Mouse (Mus musculus) small intestine, adult 2 months (tissue): ENCODE results near the gene Glis2. TPM values are rescaled to one million over a fixed set of nuclear protein-coding genes. Genes with fewer than 3 reads are reported as not detected.

Experiments
- H3K27ac ChIP-seq: fragments of 200-500 bp; 2 replicates; pipeline ENCODE4 v1.5.1; 2012; ENCODE audit warnings: low read depth, low read length, control low read depth, inconsistent platforms; ENCODE audit not compliant: insufficient read depth
- H3K27me3 ChIP-seq: fragments of 200-500 bp; 2 replicates; pipeline ENCODE4 v1.6.1; 2012; ENCODE audit warnings: mild to moderate bottlenecking, moderate library complexity, low read length, inconsistent platforms; ENCODE audit not compliant: control insufficient read depth, insufficient read depth
- H3K36me3 ChIP-seq: fragments of 200-500 bp; 2 replicates; pipeline ENCODE4 v1.6.1; 2012; ENCODE audit warnings: mild to moderate bottlenecking, low read length, control low read depth, inconsistent platforms; ENCODE audit not compliant: control insufficient read depth, insufficient read depth
- H3K4me1 ChIP-seq: fragments of 200-500 bp; 2 replicates; pipeline ENCODE4 v1.6.1; 2012; ENCODE audit warnings: low read length, inconsistent platforms, mixed read lengths; ENCODE audit not compliant: control insufficient read depth, insufficient read depth, insufficient read length
- H3K4me3 ChIP-seq: fragments of 200-500 bp; 2 replicates; pipeline ENCODE4 v1.5.1; 2012; ENCODE audit warnings: low read depth, mild to moderate bottlenecking, control low read depth, inconsistent platforms, low read length, moderate library complexity
- CTCF ChIP-seq: fragments of 200-500 bp; IDR thresholded peaks from 2 replicates; pipeline ENCODE4 v1.5.1; 2012; ENCODE audit warnings: low read depth, mild to moderate bottlenecking, control low read depth, inconsistent platforms, low read length, moderate library complexity, mixed read lengths; ENCODE audit not compliant: insufficient replicate concordance, insufficient read length; ENCODE audit errors: extremely low read depth
- POLR2A ChIP-seq: fragments of 200-500 bp; IDR thresholded peaks from 2 replicates; pipeline ENCODE4 v1.6.1; 2012; ENCODE audit warnings: low read depth, mild to moderate bottlenecking, control low read depth, inconsistent platforms, low read length, moderate library complexity
- WGBS: fragments of 180-500 bp; shearing (Covaris S2); methylation state at CpG from one replicate; pipeline ENCODE4 v1.1.7; 2018; 5-methylcytosine and 5-hydroxymethylcytosine counted together
- polyA plus RNA-seq: library from polyadenylated mRNA; depleted of rRNA; stranded (reverse); fragments of >200 nt; gene quantifications from 2 replicates; pipeline ENCODE4 v1.2.3, GENCODE M21; 2012

Gene Glis2
- polyA plus RNA-seq, 1 experiment: 10.1 TPM

DNA sequence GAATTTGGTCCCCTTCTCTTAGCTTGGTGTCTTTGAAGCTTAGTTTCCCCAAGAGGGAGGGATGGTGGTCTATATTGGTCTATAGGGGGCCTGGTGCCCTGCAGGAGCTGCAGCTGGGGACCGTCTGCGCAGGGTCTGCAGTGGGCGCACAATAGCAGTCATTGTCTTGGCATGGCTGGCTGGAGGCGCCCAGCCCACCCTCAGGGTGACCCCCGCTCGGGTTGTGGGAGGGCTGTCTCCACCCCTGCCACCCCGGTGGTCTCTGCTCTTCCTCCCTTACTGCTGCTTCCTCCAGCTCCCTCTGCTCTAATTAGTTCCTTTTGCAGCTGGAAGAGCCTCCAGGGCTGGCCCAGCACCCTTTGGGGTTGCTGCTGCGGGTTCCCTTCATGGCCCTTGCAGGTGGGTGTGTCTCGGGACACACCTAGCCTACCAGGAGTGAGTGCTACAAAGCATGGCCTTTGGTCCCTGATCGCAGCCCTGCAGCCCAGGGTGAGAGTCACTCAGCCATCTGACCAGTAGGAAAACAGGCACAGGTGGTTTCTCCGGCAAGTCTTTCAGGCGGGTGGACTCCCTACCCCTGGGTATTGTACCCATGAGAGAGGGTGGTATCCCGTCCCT is 11.1 kb downstream of the Glis2 start:
- peaks cover 34% of the 10 kb centered on the region for H3K4me1 ChIP-seq
- TF ChIP-seq CTCF: no peak
- TF ChIP-seq POLR2A: no peak
- 53% methylated on average over 13 of the region's 13 CpGs for WGBS
- H3K4me3 ChIP-seq: no peak overlapping the region
- no peaks in the 10 kb centered on the region for H3K27me3 ChIP-seq
- H3K27ac ChIP-seq: peak overlapping the region; percentile 60
- H3K36me3 ChIP-seq: no peaks in the 10 kb centered on the region

DNA sequence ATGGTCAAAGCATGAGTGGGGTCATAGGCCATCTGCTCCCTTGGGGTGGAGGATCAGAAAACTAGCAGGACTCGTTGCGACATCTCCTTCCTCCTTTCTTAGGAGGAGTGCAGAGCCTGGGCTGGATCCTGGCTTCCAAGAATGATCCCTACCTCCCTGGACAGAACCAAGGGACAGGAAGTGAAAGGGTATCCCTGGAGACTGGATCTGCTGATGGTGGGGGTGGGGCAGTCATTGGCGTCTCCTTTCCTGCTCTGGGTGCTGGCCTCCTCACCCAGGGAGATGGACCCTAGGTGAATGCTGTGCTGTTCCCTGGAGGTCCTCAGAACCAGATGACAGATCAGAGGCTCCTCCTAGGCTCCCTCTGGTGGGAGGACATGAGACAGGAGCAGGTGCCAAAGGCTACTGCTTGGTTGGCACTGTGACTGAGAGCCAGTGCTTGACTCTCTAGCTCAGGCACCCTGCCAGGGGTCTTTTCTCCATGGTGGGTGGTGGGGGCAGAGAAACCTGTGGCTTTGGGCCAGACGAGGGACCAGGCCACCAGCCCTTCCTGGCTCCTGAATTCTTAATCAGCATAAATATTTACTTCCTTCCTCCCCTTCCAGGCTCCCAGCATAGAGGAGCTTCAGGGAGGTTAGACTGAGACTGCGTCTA is 12.0 kb downstream of the Glis2 start:
- TF ChIP-seq CTCF: peak; percentile 66; the same call in 1 of the 2 replicates
- TF ChIP-seq POLR2A: no peak

DNA sequence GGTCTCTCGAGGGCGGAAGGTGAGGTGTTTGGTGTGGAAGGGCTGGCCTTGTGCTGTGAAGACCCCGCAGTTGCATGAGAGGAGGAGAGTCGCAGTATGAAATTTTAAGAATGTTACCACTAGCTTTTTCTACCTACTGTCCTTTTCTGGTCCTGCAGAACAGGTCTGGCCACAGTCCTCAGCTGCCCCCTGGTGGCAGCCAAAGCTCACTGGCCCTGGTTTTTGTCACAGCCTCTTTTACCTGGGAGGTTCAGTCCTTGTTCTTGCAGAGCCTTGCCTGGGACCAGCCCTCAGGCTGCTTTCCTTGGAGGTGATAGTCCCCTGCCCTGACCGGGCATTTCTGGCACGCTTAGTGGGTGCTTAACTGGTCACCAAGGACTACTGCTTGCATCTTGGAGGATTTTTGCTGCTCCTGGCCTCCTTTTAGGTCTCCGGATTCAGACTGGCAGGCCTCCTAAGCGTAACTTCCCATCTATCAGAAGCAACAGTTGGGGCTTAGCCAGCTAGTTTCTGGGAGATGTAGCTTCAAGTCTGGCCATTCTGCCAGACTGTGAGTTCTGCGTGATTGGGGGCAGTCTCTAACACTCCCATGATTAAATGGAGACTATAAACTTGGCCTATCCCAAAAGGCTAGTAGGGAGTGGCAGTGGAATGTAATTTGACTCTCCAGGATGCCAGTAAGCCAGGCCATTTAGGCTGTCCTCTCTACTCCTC is 13.5 kb downstream of the Glis2 start:
- 39% methylated on average over 9 of the region's 9 CpGs for WGBS

More for the DNA sequence above, 12.0 kb downstream of the Glis2 start:
- Histone ChIP-seq H3K4me1 (peaks cover 34% of the 10 kb centered on the region), H3K27ac (peak overlapping the region; percentile 60), H3K36me3 (no peaks in the 10 kb centered on the region), H3K27me3 (no peaks in the 10 kb centered on the region), H3K4me3 (no peak overlapping the region)
- WGBS: 21% methylated on average over 5 of the region's 5 CpGs

DNA sequence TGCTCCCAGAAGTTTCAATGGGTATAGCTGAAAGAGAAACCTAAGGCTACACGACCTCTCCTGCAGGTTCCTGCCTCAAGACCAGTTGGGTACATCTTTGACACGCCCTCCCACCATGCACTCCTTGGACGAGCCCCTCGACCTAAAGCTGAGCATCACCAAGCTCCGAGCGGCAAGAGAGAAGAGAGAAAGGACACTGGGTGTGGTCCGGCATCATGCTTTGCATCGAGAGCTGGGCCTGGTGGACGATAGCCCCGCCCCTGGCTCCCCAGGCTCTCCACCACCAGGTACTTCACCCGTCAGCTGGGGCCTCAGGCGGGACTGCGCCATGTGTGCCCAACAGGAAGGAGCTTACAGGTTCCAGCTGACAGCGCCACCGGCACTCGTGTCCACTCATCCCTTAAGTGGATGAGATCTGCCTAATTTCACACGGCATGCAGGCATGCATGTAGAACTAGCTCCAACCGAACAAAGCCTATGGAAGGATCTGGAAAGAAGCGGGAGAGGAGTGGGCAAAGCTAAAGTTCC is 14.1 kb downstream of the Glis2 start:
- no peaks in the 10 kb centered on the region for H3K27me3 ChIP-seq
- WGBS: 74% methylated on average over 19 of the region's 19 CpGs
- no peaks in the 10 kb centered on the region for H3K36me3 ChIP-seq
- TF ChIP-seq POLR2A (no peak), CTCF (no peak)
- no peak overlapping the region for H3K4me3 ChIP-seq
- H3K4me1 ChIP-seq: peaks cover 23% of the 10 kb centered on the region
- no peak overlapping the region for H3K27ac ChIP-seq

More for the DNA sequence above, 13.5 kb downstream of the Glis2 start:
- H3K27ac ChIP-seq: no peak overlapping the region
- no peaks in the 10 kb centered on the region for H3K27me3 ChIP-seq
- H3K4me1 ChIP-seq: peaks cover 25% of the 10 kb centered on the region
- no peak; the same call in 1 of the 2 replicates for TF ChIP-seq POLR2A
- peak; percentile 97 for TF ChIP-seq CTCF
- H3K4me3 ChIP-seq: no peak overlapping the region
- H3K36me3 ChIP-seq: no peaks in the 10 kb centered on the region

DNA sequence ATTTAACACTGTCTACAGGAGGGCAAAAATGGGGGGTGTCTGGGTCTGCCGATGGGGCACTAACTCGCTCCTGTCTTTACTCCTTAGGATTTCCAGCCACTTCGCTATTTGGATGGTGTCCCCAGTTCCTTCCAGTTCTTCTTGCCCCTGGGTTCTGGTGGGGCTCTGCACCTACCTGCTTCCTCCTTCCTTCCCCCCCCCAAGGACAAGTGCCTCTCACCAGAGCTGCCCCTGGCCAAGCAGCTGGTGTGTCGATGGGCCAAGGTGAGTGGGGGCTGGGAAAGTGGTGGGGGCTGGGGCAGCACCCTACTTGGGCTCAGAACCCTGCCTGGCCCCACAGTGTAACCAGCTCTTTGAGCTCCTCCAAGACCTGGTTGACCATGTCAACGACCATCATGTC is 16.7 kb downstream of the Glis2 start:
- peaks cover 6% of the 10 kb centered on the region for H3K36me3 ChIP-seq
- H3K4me3 ChIP-seq: no peak overlapping the region
- peaks cover 12% of the 10 kb centered on the region for H3K4me1 ChIP-seq
- no peak for TF ChIP-seq POLR2A
- no peak for TF ChIP-seq CTCF
- no peak overlapping the region for H3K27ac ChIP-seq
- H3K27me3 ChIP-seq: no peaks in the 10 kb centered on the region
- WGBS: 83% methylated on average over 5 of the region's 5 CpGs

DNA sequence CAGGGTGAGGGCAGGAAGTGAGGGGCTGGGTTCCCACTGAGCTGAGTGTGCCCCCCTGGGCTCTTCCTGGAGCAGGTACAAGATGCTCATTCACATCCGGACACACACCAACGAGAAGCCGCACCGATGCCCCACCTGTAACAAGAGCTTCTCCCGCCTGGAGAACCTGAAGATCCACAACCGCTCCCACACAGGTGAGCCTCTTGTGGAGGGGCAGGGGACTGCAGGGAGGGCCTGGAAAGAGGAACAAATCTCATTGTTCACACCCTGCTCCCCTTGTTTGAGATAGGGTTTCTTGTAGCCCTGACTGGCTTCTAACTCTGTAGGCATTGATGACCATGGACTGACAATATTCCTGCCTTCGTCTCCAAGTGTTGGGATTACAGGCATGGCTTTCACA is 17.2 kb downstream of the Glis2 start:
- no peaks in the 10 kb centered on the region for H3K27me3 ChIP-seq
- TF ChIP-seq POLR2A (no peak), CTCF (no peak)
- no peak overlapping the region for H3K27ac ChIP-seq
- no peak overlapping the region for H3K4me3 ChIP-seq
- peaks cover 9% of the 10 kb centered on the region for H3K4me1 ChIP-seq
- WGBS: 90% methylated on average over 7 of the region's 7 CpGs
- peaks cover 6% of the 10 kb centered on the region for H3K36me3 ChIP-seq

DNA sequence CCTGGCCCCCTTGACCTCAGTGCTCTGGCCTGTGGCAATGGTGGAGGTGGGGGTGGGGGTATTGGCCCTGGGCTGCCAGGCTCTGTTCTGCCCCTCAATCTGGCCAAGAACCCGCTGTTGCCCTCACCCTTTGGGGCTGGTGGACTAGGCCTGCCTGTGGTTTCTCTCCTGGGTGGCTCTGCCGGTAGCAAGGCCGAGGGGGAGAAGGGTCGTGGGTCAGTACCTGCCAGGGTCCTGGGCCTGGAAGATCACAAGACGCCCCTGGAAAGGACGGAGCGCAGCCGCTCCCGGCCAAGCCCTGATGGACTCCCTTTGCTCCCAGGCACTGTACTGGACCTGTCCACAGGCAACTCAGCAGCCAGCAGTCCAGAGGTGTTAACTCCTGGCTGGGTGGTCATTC is 19.2 kb downstream of the Glis2 start:
- no peak for TF ChIP-seq CTCF
- no peak for TF ChIP-seq POLR2A
- no peak overlapping the region for H3K4me3 ChIP-seq
- peaks cover 8% of the 10 kb centered on the region for H3K36me3 ChIP-seq
- H3K27ac ChIP-seq: no peak overlapping the region
- WGBS: 94% methylated on average over 9 of the region's 9 CpGs
- H3K27me3 ChIP-seq: no peaks in the 10 kb centered on the region
- peaks cover 8% of the 10 kb centered on the region; the same call in 1 of the 2 replicates for H3K4me1 ChIP-seq
